Comparison of ENCODE assay signal across 9 mouse cellular contexts in genomic region chr14:80212916-80213315, GRCm38 (mm10).
DNase-seq lines count a peak whose midpoint lies in the region; ATAC-seq and TF ChIP-seq lines count a peak whose summit lies in the region.
"Had no signal": no experiment of that assay in that cellular context is flagged by ENCODE, and none has a peak within 500 bp of the region (broad histone marks: within the 10 kb centered on the region; RNA-seq: fewer than 3 reads in every experiment).

No protein-coding gene starts in this region.

- WGBS in midbrain, embryonic 12.5 days, result 25% methylated on average over 2 of the region's 2 CpGs
- WGBS in heart, embryonic 12.5 days, result 28% methylated on average over 2 of the region's 2 CpGs

- peaks cover 16% of the 10 kb centered on the region for H3K27me3 ChIP-seq in CH12.LX (replicated peaks)
- peaks cover 30% of the 10 kb centered on the region for H3K27me3 ChIP-seq in midbrain, embryonic 12.5 days
- H3K27me3 ChIP-seq in heart, embryonic 12.5 days (replicated peaks), result no peaks in the 10 kb centered on the region

- peak; percentile 62 to 73 for DNase-seq in cerebellum, postnatal 10 days
- DNase-seq in cerebellum, postnatal 36 days, result no peak
- DNase-seq in CH12.LX (ENCODE audit: extremely low read depth), result peak; percentile 2
- DNase-seq in frontal cortex, postnatal 36 days (ENCODE audit: low spot score in 2 of 2), result peak; percentile 26 to 59
- DNase-seq in cerebellum, adult 18-20 months, result no peak

- no peak overlapping the region for H3K4me3 ChIP-seq in CH12.LX (replicated peaks in 1 of 3; ENCODE audit: low read depth in 2 of 3, low read length in 2 of 3, poor library complexity in 1 of 3)
- no peak overlapping the region for H3K4me3 ChIP-seq in midbrain, embryonic 12.5 days
- no peak overlapping the region for H3K4me3 ChIP-seq in heart, embryonic 12.5 days
- H3K4me3 ChIP-seq: myocyte had no signal

- H3K79me2 ChIP-seq in CH12.LX (replicated peaks; ENCODE audit: control insufficient read depth, extremely low read depth, insufficient read depth, poor library complexity, severe bottlenecking), result no peaks in the 10 kb centered on the region

- no peak for TF ChIP-seq EP300 in CH12.LX (IDR thresholded peaks at IDR 0.05; ENCODE audit: low read length)

- TF ChIP-seq CTCF in CH12.LX (conservative IDR thresholded peaks at IDR 0.05 in 1 of 2, IDR thresholded peaks at IDR 0.05 in 1 of 2; ENCODE audit: low read depth in 2 of 2, low read length in 2 of 2), result peak in 1 of 2 experiments; percentile 31; a peak in 2 of 4 replicates

- H3K9me3 ChIP-seq in CH12.LX (replicated peaks; ENCODE audit: low read length), result no peaks in the 10 kb centered on the region
- H3K9me3 ChIP-seq in midbrain, embryonic 12.5 days, result no peaks in the 10 kb centered on the region
- no peaks in the 10 kb centered on the region for H3K9me3 ChIP-seq in heart, embryonic 12.5 days (replicated peaks)

- H3K4me1 ChIP-seq in CH12.LX (ENCODE audit: control insufficient read depth in 1 of 2, insufficient read depth in 2 of 2), result no peaks in the 10 kb centered on the region
- H3K4me1 ChIP-seq in midbrain, embryonic 12.5 days, result peaks cover 5% of the 10 kb centered on the region; the same call in 1 of the 2 replicates
- no peaks in the 10 kb centered on the region for H3K4me1 ChIP-seq in heart, embryonic 12.5 days (replicated peaks)

- no peak overlapping the region for H3K4me2 ChIP-seq in CH12.LX (ENCODE audit: insufficient read depth, low read depth, poor library complexity, severe bottlenecking)
- H3K4me2 ChIP-seq in midbrain, embryonic 12.5 days (replicated peaks), result no peak overlapping the region
- no peak overlapping the region for H3K4me2 ChIP-seq in heart, embryonic 12.5 days

- peak; percentile 43 for TF ChIP-seq RAD21 in CH12.LX (IDR thresholded peaks at IDR 0.05; ENCODE audit: low read depth, low read length)

- H3K27ac ChIP-seq in CH12.LX (ENCODE audit: insufficient read depth, low read depth), result no peak overlapping the region
- H3K27ac ChIP-seq in midbrain, embryonic 12.5 days (replicated peaks), result no peak overlapping the region
- H3K27ac ChIP-seq in heart, embryonic 12.5 days (ENCODE audit: poor library complexity, severe bottlenecking), result no peak overlapping the region

- TF ChIP-seq POLR2A in CH12.LX (IDR thresholded peaks at IDR 0.05; ENCODE audit: low read depth, low read length), result no peak

- ATAC-seq in midbrain, embryonic 12.5 days (ENCODE audit: low FRiP score, low read depth), result peak; percentile 68; the same call in 1 of the 2 replicates
- no peak for ATAC-seq in megakaryocyte, adult 5-6 weeks (ENCODE audit: poor library complexity, severe bottlenecking)
- ATAC-seq in heart, embryonic 12.5 days (ENCODE audit: insufficient number of reproducible peaks, low FRiP score), result no peak

- in situ Hi-C loops in CH12.LX (cut with MboI; ENCODE audit: low pct_ligation_motif_present, low pct_unique_long_range_greater_than_20kb, low sequenced_read_pairs), result loop anchor here (25.0 kb wide), 2 partner anchors 276 to 601 kb away; no protein-coding TSS in a partner anchor

- no peak overlapping the region for H3K9ac ChIP-seq in CH12.LX (ENCODE audit: insufficient read depth, low read depth)
- H3K9ac ChIP-seq in midbrain, embryonic 12.5 days (replicated peaks), result no peak overlapping the region
- no peak overlapping the region for H3K9ac ChIP-seq in heart, embryonic 12.5 days

- no peaks in the 10 kb centered on the region for H3K36me3 ChIP-seq in CH12.LX (replicated peaks in 1 of 2; ENCODE audit: control insufficient read depth in 1 of 2, insufficient read depth in 1 of 2, low read length in 1 of 2)
- H3K36me3 ChIP-seq in midbrain, embryonic 12.5 days, result no peaks in the 10 kb centered on the region
- H3K36me3 ChIP-seq in heart, embryonic 12.5 days, result no peaks in the 10 kb centered on the region

- dilution Hi-C loops in CH12.LX (cut with MboI; ENCODE audit: extremely low pct_ligation_motif_present, extremely low pct_unique_long_range_greater_than_20kb, low sequenced_read_pairs), result no loop called here

TF ChIP-seq in CH12.LX, 34 proteins besides CTCF, POLR2A, EP300 and RAD21:
- TF ChIP-seq GABPA (IDR thresholded peaks at IDR 0.05; ENCODE audit: insufficient replicate concordance, low read depth, low read length) (no peak), NRF1 (IDR thresholded peaks at IDR 0.05; ENCODE audit: low read depth, low read length) (no peak), MAZ (IDR thresholded peaks at IDR 0.05; ENCODE audit: low read depth, low read length) (no peak), TBP (conservative IDR thresholded peaks at IDR 0.05; ENCODE audit: low read depth, low read length) (no peak), NELFE (IDR thresholded peaks at IDR 0.05; ENCODE audit: low read depth, low read length) (no peak), ELF1 (IDR thresholded peaks at IDR 0.05; ENCODE audit: low read depth, low read length) (no peak), SMC3 (IDR thresholded peaks at IDR 0.05; ENCODE audit: low read depth, low read length) (no peak; the same call in 1 of the 2 replicates), TCF12 (IDR thresholded peaks at IDR 0.05; ENCODE audit: low read depth, low read length) (no peak)

Comparison
In these comparisons a context has a peak if more than half of its experiments do, and no peak if none do; other contexts are left out.
1. DNase-seq: peak in cerebellum, postnatal 10 days (2 of 2), CH12.LX (single experiment) and frontal cortex, postnatal 36 days (2 of 2); none in cerebellum, postnatal 36 days (0 of 2) and cerebellum, adult 18-20 months (0 of 2).